Mouse (Mus musculus): ENCODE data around the gene Atg4d.
"Not testable (repeated sequence)": the region's sequence is repeated elsewhere in the genome, so short reads cannot be mapped to it uniquely, and the experiment has no call there.

The Atg4d gene

DNA sequence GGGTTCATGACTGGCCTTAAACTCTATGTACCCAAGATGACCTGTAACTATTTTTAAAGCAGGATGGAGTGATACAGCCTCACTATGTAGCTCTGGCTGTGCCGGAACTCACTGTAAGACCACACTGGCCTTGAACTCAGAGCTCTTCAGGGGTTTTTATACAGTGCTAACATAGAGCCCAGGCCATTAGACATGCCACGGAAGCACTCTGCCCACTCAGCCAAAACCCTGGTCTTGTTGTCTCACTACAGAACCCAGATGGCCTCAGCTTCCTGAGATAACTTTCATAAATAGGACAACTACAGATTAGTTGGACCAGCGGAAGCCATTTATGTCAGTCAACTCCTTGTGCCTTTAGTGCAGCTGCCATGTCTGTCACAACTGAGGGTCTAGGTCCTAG lies 9.2 kb downstream of the Atg4d start:
- no peak for DNase-seq (ENCODE audit: low spot score in 2 of 2)

DNA sequence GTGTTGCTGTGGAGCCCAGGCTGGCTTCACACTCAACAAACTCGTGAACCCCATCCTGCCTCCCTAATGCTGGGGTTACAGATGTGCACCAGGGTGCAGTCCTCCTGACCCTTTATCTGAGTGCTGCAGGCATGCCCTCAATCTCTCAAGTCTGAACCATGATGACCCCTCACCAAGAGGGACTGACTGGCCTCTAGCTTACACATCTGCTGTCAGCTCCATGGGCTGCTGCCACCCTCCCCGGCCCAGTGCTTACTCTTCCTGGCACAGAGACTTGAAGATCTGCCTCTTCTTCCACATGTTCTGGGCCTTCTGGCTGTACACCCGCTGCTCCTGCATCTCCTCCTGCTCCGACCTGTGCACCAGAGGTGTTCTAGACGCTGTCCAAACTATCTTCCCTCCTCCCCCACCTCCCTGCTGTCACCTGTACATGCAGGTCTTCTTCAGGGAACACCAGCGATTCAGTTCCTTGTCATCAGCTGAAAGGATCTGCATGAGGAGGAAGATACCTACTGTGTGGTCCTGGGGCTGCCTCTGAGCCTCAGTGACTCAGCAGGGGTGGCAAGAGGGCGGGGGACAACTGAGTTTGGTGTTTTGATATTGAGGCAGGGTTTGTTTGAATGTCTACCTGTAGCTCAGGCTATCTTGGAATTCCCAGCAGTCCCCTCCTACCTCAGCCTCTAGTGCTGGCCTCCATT lies 10.1 kb downstream of the Atg4d start:
- no peak for DNase-seq (ENCODE audit: low spot score in 2 of 2)

DNA sequence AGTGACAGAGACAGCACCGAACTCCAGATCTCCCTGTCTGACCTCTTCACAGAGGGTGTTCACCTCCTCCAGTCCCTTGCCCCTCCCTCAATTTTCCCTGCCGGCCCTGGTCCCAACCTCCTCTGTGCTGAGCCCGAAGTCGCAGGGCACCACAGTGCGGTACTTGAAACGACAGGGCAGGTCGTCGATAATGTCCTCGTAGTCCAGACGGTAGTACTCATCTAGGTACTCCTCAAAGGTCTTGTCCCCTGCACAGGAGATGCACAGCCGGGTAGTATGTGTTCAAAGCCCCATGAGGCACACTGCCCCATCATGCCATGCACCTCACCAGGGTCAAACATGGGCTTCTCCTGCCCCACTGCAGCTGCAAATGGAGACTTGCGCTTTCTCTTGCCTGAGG lies 10.6 kb downstream of the Atg4d start:
- DNase-seq (ENCODE audit: low spot score in 2 of 2): no peak

DNA sequence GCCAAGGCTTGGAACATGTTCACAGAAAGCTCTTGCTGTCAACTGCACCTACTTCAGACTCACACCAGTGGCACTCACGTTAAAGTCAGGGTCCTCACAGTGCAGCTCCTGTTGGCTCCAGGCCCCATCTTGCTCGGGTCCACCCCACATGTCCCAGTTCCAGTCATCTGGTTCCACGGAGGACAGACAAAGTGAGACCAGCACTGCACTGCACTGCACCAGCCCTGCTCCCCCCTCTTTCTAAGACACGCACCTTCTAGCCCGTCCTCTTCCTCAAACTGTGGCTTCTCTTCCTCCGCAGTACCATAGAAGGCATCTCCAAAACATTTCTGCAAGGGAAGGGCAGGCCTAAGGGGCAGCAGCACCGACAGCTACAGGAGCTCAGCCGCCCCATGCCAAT lies 11.2 kb downstream of the Atg4d start:
- DNase-seq (ENCODE audit: low spot score in 2 of 2): no peak

DNA sequence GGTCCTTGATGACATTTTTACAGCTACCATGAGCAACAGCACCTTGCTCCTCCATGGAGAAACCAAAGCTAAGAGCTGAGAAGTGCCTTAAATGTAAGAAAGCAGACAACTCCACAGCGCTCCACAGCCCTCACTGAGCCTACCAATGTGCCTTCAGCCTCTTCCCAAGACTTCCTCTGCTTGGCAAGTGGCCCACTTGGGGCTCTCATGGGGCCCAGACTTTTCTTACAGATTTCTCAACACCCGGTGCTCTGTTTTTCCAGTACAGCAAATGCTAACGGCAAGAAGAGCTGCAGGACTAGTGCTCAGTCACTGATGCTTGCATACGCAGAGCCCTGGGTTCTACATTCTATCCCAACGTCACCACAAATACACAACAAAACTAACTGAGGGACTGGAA lies 12.7 kb downstream of the Atg4d start:
- no peak for DNase-seq (ENCODE audit: low spot score in 2 of 2)

DNA sequence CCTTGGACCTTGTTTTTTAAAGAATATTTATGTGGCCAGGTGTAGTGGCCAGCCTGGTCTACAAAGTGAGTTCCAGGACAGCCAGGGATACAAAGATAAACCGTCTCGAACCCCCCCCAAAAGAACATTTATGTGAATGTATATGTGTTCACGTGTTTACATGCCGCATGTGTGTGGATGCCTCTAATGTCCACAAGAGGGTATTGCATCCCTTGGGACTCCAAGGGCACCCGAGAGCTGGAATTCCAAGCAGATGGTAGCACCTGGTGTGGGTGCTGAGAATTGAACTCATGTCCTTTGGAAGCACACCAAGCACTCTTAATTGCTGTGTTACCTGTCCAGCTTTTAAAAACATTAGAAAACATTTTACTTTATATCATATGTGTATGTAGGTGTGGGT lies 18.5 kb downstream of the Atg4d start:
- no peak for DNase-seq (ENCODE audit: low spot score in 2 of 2)

DNA sequence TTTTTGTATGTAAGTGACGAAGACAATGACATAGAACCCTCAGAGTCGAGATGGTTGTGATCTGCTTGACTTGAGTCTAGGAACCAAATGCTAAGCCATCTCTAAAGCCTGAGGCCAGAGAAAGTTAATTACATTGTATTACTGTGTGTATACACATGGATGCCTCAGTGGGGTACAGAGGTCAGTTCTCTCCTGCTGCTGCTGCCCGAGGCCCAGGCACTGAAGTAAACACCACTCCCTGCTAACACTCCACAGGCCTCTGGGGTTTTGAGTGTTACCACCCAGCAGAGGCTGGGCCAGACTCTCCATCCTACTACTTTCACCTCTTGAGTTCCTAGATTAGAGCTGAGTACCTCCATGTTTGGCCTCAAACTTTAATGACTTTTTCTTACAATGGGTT lies 18.9 kb downstream of the Atg4d start:
- no peak for DNase-seq (ENCODE audit: low spot score in 2 of 2)

DNA sequence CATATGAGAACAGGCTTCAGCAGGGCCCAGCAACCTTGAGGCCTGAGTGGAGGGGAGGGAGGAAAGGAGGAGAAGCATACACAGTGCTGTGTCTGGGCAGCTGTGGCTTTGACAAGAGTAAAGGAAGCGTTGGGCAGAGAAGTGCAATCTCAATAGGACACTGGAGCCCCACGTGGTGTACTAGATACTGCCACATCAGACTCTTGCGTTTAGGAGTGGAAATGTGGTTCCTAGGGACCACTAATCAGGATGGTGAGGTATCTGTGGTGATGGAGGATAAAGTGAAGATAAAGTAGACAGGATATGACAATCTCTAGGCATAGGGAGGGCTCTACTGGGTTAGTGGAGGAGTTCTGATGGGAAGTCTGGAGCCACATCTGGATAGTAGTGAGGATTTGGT lies 21.7 kb downstream of the Atg4d start:
- DNase-seq (ENCODE audit: low spot score in 2 of 2): no peak

DNA sequence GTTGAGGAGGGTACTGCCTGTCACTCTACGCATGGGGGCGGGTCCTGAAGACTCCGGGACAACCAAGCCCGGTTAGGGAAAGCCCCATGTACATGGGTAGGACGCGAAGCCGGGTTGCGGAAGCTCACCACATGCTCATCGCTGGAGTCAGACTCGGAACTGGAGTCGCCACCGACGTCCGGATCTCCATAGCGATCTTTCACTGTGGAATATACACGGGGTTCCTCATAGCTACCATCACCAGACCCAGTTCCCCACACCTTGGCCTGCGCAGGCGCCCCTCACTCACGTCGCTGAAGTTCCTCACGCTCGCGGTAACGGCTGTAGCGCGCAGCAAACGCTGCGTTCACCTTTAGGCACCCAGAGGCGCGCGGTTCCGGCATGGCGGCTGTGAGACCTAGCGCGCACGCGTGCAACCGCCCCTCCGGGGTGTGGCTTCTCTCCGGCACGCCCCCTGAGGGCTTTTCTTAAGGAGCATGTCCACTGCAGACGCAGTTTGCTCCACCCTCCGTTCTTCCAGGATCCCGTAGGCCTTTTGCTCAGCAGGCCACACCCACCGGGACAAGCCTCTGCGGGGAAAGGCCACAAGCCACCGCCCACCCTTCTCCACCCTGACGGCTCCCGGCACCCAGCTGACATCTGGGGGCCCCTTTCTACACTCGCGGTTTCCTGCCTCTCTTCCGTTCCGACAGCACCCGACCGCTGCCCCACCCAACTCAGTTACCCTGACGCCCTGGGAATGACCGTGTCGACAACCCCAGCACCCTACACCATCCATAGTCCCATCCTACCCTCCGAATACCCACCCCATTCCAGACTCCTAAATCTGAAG lies 22.7 kb downstream of the Atg4d start, which contains the start of gene Kri1:
TSS of gene Kri1 (minus strand) at position 399 of the 832 bp plus-strand sequence.
- peak; percentile 95 to 97 for DNase-seq (ENCODE audit: low spot score in 2 of 2)

DNA sequence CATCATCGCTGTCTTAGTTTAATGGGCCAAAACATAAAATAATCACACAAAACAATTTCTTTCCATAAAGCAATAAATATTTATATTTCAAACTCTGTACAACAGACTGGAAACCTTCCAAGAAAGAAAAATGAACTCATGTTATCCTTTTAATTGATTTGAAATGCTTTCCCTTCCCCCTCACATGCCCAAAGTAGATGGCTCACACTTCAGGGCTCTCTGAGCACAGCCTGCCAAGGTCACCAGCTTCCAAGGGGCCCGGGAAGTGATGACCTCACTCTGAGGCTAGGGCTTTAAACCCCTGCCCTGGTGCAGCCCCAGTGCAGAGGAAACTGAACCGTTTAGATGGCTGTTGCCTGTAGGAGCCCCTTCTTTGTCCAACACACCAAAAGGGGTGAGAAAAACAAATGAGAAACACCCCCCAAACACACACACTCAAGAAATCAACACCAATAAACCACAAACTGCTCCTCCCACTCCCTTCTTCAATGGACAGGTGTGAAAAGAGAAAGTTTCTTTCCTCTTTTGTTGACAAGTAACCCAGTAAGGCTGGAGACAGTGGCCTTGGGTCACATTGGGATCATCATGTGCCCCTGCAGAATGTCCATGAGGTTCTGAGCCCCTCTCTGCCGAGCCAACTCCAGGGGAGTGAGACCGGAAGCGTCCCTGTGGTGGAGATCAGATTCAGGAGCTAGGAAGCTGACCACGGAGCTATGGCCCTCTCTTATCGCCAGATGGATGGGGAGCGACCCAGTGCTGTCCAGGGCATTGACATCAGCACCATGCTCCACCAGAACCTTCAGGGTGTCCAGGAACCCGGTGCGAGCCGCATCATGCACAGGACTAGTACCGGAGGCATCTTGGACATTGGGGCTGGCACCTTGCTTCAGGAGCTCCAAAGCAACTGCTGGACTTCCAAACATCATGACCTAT lies 23.6 kb downstream of the Atg4d start:
- no peak for DNase-seq (ENCODE audit: low spot score in 2 of 2)

DNA sequence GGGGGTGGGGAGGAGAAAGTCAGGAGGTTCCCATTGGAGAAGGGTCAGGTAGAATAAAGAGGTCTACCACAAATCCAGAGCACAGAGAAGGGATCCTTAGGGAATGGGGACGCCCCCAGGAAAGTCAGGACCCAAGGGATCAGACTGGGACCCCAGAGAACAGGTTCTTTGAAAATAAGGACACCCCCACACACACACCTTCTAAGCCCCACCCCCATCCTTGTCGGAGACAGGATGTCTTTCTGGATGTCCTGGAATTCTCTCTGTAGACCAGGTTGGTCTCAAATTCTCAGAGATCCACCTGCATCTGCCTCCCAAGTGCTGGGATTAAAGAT lies 24.2 kb downstream of the Atg4d start:
- DNase-seq (ENCODE audit: low spot score in 2 of 2): no peak

DNA sequence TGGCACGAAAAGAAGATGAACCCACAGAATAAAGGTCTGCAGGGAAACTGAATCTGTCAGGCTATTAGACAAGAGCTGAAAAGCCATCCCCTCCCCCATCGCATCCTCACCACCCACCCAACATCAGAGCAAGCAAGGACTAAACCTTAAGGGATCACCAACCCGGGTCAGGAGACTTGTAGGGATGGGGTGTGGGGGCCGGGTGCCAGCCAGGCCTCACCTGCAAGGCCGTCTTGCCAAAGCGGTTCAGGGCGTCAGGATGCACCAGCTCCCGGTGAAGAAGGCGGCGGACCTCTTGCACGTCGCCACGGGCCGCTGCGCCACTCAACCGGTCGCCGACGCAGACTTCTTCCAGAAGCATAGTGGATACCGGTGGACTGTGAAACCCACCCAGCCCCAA lies 25.5 kb downstream of the Atg4d start:
- no peak for DNase-seq (ENCODE audit: low spot score in 2 of 2)

DNA sequence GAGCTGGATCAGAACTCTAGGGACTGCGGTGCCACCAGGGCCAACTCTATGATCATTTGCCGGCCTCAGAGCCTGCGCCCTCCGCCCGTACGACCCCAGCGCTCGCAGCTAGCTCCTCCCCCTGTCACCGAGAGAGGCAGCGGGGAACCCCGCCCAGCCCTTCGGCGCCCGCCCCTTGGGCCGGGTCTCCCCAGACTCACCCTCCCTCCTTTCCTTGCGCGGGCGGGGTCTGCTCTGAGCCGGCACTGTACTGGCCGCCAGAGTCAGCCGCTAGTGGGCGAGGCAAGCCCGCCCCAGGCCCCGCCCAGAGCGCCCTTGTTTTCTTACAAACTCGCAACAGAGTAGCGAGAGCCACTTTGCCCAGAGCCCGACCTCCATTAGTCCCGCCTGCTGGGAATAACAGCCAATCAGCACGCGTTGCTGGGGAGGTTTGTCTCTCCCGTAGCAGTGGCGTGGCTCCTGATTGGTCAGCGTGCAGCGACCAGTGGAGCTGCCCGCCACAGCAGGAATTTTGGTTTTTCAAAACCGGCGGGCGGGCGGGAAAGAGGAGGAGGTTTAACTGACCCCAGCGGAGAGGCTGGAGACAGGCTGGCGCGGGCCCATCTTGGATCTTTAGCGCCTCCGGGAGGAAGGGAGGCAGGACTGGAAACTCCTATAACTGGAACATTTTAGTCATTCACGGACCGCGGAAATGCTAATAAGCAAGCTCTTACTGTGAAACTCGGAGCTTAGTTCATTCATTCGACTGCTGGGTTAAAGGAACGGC lies 26.1 kb downstream of the Atg4d start, which contains the start of gene Cdkn2d:
TSS of gene Cdkn2d (minus strand) at position 386 of the 766 bp plus-strand sequence.
- peak; percentile 99 for DNase-seq (ENCODE audit: low spot score in 2 of 2)

DNA sequence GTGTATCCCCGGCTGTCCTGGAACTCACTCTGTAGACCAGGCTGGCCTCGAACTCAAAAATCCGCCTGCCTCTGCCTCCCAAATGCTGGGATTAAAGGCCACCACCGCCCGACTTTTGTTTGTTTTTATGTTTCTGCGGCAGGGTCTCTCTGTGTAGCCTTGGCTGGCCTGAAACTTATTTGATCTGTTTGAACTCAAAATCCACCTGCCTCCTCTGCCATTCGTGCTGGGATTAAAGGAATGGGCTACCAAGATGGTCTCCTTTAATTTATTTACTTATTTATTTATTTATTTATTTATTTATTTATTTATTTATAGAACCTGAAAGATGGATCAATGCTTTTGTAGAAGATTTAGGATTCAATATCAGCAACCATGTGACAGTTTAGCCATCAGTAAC lies 26.8 kb downstream of the Atg4d start:
- DNase-seq (ENCODE audit: low spot score in 2 of 2): not testable (repeated sequence)

DNA sequence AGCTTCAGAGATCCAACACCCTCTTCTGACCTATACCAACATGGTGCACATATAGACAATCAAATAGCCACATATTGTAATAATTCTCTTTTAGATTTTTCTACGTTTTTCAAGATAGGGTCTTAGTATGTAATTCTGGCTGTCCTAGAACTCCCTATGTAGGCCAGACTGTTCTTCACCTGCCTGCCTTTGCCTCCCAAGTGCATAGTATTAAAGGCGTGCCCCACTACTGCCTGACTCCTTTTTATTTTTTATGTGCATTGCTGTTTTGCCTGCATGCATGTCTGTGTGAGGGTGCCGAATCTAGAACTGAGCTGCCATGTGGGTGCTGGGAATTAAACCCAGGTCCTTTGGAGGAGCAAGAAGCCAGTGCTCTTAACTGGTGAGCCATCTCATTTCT lies 27.2 kb downstream of the Atg4d start:
- no peak for DNase-seq (ENCODE audit: low spot score in 2 of 2)

DNA sequence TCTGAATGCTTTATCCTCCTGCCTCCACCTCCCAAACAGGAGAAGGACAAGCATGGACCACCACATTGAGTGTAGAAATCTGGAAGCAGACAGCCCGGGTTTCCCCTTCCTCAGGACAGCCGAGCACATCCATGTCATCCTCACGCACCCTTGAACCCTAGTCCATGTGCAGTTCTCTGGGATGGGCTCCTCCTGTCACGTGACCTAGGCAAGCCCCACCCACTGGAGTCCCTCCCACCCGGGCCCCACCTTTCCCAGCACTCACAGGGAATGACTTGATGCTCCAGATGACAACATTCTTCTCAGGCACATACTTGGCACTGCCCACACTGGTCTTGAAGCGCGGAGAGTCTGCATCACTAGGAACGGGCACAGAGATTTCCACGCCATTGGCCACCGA lies 33.9 kb downstream of the Atg4d start:
- no peak for DNase-seq (ENCODE audit: low spot score in 2 of 2)

DNA sequence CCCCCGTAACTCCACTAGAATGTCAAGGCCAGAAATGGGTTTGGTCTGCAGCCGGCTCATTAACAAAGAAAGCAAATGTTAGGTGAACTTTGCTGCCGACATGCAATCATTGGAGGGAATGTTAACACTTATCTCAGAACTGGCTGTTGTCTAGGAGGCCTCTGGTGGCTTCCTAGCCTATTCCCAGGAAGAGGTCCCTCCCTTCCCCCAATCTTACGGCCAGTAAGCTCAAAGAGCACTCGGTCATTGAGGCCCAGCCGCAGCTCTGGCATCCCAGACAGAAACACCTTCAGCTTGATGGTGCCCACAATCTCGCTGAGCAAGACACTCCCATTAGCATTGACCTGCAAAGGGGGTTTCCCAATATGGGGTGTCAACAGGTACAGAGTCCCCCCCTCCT lies 40.0 kb downstream of the Atg4d start:
- DNase-seq (ENCODE audit: low spot score in 2 of 2): no peak

DNA sequence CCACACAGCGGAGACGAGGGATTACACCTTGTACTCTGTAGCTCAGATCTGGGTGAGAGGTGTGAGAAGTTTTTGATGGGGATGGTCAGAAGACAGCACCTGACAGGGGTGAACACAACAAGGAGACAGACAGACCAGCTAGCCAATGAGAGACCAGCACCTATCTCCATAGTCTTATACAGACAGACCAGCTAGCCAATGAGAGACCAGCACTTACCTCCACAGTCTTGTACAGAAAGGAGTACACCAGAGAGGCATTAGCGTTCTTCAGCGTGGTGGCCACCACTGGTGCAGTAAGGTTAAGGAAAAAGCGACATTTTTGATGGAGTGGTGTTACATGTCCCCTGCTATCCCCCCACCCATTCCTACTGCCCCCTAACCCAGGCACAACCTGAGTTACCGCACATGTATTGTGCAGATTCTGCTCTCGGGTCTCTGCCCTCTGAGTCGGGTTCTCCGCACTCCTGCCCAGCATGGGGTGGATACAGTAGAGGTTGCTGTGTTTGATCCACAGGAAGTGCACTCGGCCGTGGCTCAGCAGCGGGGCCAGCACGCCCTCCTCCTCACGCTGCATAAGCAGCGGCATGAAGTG lies 44.2 kb downstream of the Atg4d start:
- DNase-seq (ENCODE audit: low spot score in 2 of 2): no peak

DNA sequence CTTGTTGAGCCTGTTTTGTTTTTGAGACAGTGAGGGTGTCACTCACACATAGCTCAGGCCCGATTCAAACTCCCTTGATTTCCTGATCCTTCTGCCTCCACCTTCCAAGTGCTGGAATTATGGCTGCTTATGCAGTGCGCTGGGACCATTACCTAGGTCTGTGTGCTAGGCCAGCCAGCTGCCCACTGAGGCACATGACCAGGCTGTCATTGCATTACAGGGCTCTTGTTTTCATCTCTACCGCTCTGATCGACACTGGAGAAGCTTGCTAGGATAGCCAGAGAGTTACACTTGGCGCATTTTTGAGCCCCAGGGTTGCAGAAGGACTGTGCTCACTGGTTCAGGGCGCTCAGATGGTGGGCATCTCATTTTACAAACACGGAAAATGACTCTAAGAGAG lies 46.6 kb downstream of the Atg4d start:
- no peak for DNase-seq (ENCODE audit: low spot score in 2 of 2)

DNA sequence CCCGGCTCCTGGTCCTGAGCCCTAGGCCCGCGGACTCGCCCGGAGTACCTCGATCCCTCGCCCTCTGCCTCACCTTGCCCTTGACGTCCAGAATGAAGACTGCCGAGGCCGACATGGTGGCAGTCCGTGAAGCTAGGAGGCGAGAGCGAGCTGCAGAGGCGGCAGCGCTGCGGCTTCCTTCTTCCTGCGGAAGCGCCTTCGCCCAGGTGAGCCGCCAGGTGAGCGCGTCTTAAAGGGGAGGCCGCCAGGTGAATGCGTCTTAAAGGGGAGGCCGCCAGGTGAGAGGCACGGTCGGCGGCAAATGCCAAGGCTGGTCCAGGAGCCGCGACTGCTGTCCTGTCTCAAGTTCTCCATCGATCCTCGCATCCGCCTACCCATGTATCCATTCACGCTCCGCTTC lies 47.0 kb downstream of the Atg4d start, which contains the start of gene Ap1m2:
TSS of gene Ap1m2 (minus strand) at position 204 of the 400 bp plus-strand sequence.
- no peak for DNase-seq (ENCODE audit: low spot score in 2 of 2)

DNA sequence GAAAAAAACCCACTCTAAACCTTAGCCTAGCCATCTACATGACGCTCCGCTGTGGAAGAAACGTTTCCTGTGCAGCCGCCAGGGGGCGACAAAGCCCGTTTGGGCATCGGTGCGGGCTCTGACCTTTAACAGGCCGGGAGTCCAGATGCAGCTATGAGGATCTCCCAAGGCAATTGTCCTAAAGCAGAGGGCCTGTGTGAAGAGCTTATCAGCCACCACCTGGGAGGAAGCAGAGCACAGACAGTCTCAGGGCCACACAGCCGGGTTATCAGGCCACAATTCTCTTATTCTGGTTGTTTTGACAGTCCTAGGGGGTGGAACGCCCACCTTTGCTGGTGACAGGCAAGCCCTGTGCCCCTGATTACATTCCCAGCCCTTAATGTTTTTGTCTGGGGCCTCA lies 48.3 kb downstream of the Atg4d start:
- peak; percentile 85 to 94 for DNase-seq (ENCODE audit: low spot score in 2 of 2)

Data from spleen, postnatal 14 days (tissue).